Mouse (Mus musculus): ENCODE results near the gene Tmeff1.

DNA sequence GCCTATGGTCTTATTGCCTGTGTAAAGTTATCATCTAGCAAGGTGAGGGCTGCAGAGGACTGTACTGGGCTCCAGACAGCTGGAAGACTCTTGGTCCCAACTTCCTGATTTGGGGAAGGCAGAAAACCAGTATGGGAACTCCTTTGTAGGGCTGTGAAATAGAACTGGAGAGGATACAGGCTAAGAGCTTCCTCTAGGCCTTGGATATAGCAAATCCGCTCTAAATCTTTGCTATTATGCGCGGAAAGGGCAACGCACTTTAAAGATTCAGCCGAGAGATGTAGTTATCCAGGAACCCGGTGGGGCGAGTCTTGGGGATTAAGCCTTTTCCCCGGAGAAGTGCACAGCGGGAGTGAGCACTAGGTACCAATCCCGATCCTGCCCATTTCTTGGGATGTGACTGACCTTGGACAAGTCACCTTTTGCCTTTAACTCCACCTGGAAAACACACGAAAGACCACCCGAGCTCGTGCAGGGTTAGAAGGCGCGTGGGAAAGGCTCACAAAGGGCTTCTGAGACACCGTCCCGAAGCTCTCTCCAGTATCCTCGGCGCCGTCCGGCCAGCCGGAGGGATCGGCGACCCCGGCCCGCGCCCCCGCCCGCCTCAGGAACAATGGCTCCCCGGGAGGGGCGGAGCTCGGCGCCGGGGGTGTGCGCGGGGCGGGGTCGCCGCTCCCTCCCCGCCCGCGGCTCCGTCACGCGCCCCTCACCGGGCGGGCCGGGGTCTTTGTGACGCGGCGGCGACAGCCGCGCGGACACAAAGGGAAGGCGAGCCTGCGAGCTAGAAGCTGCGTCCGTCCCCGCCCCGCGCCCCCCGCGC lies at the start of gene Tmeff1:
- TF ChIP-seq CTCF (IDR thresholded peaks at IDR 0.05), result no peak
- TF ChIP-seq EP300 (IDR thresholded peaks at IDR 0.05), result no peak

Measured in lung, postnatal 0 days (tissue).